Mouse (Mus musculus): ENCODE measurements around the gene Tmem174.

Gene Tmem174

GRCm38 (mm10) chr13:98637145-98637544 lies at the start of gene Tmem174:
Tmem174 (minus strand) TSS chr13:98637410.
- no peak for DNase-seq (ENCODE audit: low spot score in 2 of 2)

- DNase-seq (ENCODE audit: low spot score in 2 of 2): no peak
Observed at GRCm38 (mm10) chr13:98684144-98684900, 47.1 kb upstream of the Tmem174 start.

GRCm38 (mm10) chr13:98683412-98683811 lies 46.2 kb upstream of the Tmem174 start:
- no peak for DNase-seq (ENCODE audit: low spot score in 2 of 2)

- DNase-seq (ENCODE audit: low spot score in 2 of 2): no peak
Observed at GRCm38 (mm10) chr13:98680470-98681060, 43.4 kb upstream of the Tmem174 start.

- no peak for DNase-seq (ENCODE audit: low spot score in 2 of 2)
Observed at GRCm38 (mm10) chr13:98679631-98680041, 42.4 kb upstream of the Tmem174 start.

GRCm38 (mm10) chr13:98679230-98679629 lies 42.0 kb upstream of the Tmem174 start:
- DNase-seq (ENCODE audit: low spot score in 2 of 2): no peak

- no peak for DNase-seq (ENCODE audit: low spot score in 2 of 2)
Observed at GRCm38 (mm10) chr13:98673922-98674321, 36.7 kb upstream of the Tmem174 start.

GRCm38 (mm10) chr13:98669296-98669695 lies 32.1 kb upstream of the Tmem174 start:
- DNase-seq (ENCODE audit: low spot score in 2 of 2): no peak

- no peak for DNase-seq (ENCODE audit: low spot score in 2 of 2)
Observed at GRCm38 (mm10) chr13:98667316-98667715, 30.1 kb upstream of the Tmem174 start.

GRCm38 (mm10) chr13:98665240-98665639 lies 28.0 kb upstream of the Tmem174 start:
- no peak for DNase-seq (ENCODE audit: low spot score in 2 of 2)

GRCm38 (mm10) chr13:98662173-98662675 lies 25.0 kb upstream of the Tmem174 start:
- DNase-seq (ENCODE audit: low spot score in 2 of 2): no peak

GRCm38 (mm10) chr13:98656034-98656471 lies 18.8 kb upstream of the Tmem174 start:
- DNase-seq (ENCODE audit: low spot score in 2 of 2): no peak

GRCm38 (mm10) chr13:98655346-98655745 lies 18.1 kb upstream of the Tmem174 start:
- DNase-seq (ENCODE audit: low spot score in 2 of 2): no peak

GRCm38 (mm10) chr13:98654129-98654939 lies 17.1 kb upstream of the Tmem174 start:
- no peak for DNase-seq (ENCODE audit: low spot score in 2 of 2)

- no peak for DNase-seq (ENCODE audit: low spot score in 2 of 2)
Observed at GRCm38 (mm10) chr13:98652194-98652593, 15.0 kb upstream of the Tmem174 start.

GRCm38 (mm10) chr13:98651228-98651977 lies 14.2 kb upstream of the Tmem174 start:
- no peak for DNase-seq (ENCODE audit: low spot score in 2 of 2)

GRCm38 (mm10) chr13:98647775-98648568 lies 10.8 kb upstream of the Tmem174 start:
- no peak for DNase-seq (ENCODE audit: low spot score in 2 of 2)

GRCm38 (mm10) chr13:98638507-98639166 lies 1.4 kb upstream of the Tmem174 start:
- no peak for DNase-seq (ENCODE audit: low spot score in 2 of 2)

GRCm38 (mm10) chr13:98636571-98636970 lies 639 bp downstream of the Tmem174 start:
- no peak for DNase-seq (ENCODE audit: low spot score in 2 of 2)

Measured in urinary bladder, adult 18-20 months (tissue).